Mouse (Mus musculus): Measurements from ENCODE around the gene Tmem234. TPM values are rescaled to one million over a fixed set of nuclear protein-coding genes. Genes with fewer than 3 reads are reported as not detected.

The Tmem234 gene
- polyA plus RNA-seq, 1 experiment, result 143 TPM

GRCm38 (mm10) chr4:129580347-129580746 lies 20.1 kb upstream of the Tmem234 start:
- Histone ChIP-seq H3K27me3 (ENCODE audit: control insufficient read depth, insufficient read depth, low read length) (no peaks in the 10 kb centered on the region), H3K4me3 (replicated peaks; ENCODE audit: insufficient read depth, low read depth, low read length) (no peak overlapping the region), H3K27ac (ENCODE audit: insufficient read depth, low read length) (no peak overlapping the region), H3K4me1 (ENCODE audit: control insufficient read depth, insufficient read depth, low read length) (no peaks in the 10 kb centered on the region; the same call in 1 of the 2 replicates)
- DNase-seq, result peak; percentile 40 to 59
- 10% methylated on average over 7 of the region's 7 CpGs for WGBS
- TF ChIP-seq POLR2A (IDR thresholded peaks at IDR 0.05; ENCODE audit: borderline replicate concordance, insufficient read depth, low read length), result no peak
- TF ChIP-seq CTCF (IDR thresholded peaks at IDR 0.05; ENCODE audit: borderline replicate concordance, insufficient read depth, low read depth, low read length), result no peak

DNA sequence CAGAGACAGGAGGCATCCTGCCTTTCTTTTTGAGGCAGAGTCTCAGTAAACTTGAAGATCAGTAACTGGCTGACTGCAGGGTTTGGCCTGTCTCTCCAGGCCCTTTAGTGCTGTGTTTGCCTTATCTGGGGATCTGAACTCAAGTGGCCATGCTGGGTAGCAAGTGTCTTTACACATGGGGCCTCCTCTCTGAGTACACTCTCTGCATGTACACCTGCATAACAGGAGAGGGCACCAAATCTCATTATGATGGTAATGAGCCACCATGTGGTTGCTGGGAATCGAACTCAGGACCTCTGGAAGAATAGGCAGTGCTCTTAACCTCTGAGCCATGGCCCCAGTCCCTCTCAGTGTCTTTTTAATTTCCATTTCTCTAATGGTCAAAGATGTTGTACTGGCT lies 18.2 kb upstream of the Tmem234 start:
- Histone ChIP-seq H3K27ac (ENCODE audit: insufficient read depth, low read length) (no peak overlapping the region), H3K4me3 (replicated peaks; ENCODE audit: insufficient read depth, low read depth, low read length) (no peak overlapping the region), H3K4me1 (ENCODE audit: control insufficient read depth, insufficient read depth, low read length) (no peaks in the 10 kb centered on the region; the same call in 1 of the 2 replicates), H3K27me3 (ENCODE audit: control insufficient read depth, insufficient read depth, low read length) (no peaks in the 10 kb centered on the region)
- 72% methylated on average over 1 of the region's 1 CpGs for WGBS
- TF ChIP-seq CTCF (IDR thresholded peaks at IDR 0.05; ENCODE audit: borderline replicate concordance, insufficient read depth, low read depth, low read length) (no peak), POLR2A (IDR thresholded peaks at IDR 0.05; ENCODE audit: borderline replicate concordance, insufficient read depth, low read length) (no peak)
- DNase-seq, result no peak

GRCm38 (mm10) chr4:129584370-129584769 lies 16.1 kb upstream of the Tmem234 start:
- H3K27ac ChIP-seq (ENCODE audit: insufficient read depth, low read length), result no peak overlapping the region

DNA sequence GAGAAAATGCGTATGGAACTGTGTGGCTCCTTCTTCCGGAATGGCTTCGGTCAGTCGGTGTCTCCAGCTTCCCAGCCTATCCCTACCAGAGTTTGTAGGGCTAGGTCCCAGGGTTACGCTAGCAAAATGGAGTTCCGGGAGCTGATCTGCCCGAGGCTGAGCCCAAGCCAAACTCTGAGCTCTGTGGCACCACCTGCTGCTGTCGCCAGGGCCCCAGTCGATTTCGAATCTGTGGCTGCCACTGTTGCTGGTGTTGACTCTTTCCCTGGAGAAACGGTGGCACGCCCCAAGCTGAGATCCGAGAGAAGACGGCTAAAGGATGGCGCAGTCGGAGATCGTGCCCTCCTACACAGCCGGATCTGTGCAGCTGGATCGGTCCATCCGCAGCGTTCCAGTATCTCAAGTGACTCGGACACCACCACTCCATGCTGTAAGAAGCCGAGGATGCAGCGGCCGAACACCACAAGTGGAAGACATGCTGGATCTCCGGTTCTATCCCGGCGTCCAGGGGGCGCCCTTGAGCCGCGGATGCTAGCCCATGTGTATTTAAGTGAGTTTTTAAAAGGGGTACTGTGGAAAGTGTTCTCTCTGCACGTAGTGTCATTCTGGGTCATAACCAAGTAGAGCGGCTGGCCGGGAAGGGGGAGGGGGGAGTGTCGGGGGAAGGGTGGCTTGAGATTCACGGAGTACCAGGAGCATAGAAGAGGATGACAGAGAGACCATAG lies 15.4 kb upstream of the Tmem234 start:
- WGBS, result 3% methylated on average over 36 of the region's 36 CpGs
- no peaks in the 10 kb centered on the region for H3K4me1 ChIP-seq (ENCODE audit: control insufficient read depth, insufficient read depth, low read length)

More at GRCm38 (mm10) chr4:129584370-129584769, 16.1 kb upstream of the Tmem234 start:
- TF ChIP-seq POLR2A (IDR thresholded peaks at IDR 0.05; ENCODE audit: borderline replicate concordance, insufficient read depth, low read length), result no peak
- no peak for TF ChIP-seq CTCF (IDR thresholded peaks at IDR 0.05; ENCODE audit: borderline replicate concordance, insufficient read depth, low read depth, low read length)
- no peak for DNase-seq
- WGBS, result 75% methylated on average over 1 of the region's 1 CpGs
- H3K27me3 ChIP-seq (ENCODE audit: control insufficient read depth, insufficient read depth, low read length), result no peaks in the 10 kb centered on the region
- no peaks in the 10 kb centered on the region for H3K4me1 ChIP-seq (ENCODE audit: control insufficient read depth, insufficient read depth, low read length)
- no peak overlapping the region for H3K4me3 ChIP-seq (replicated peaks; ENCODE audit: insufficient read depth, low read depth, low read length)

GRCm38 (mm10) chr4:129585773-129586172 lies 14.7 kb upstream of the Tmem234 start:
- no peak overlapping the region for H3K4me3 ChIP-seq (replicated peaks; ENCODE audit: insufficient read depth, low read depth, low read length)
- 89% methylated on average over 9 of the region's 9 CpGs for WGBS
- H3K4me1 ChIP-seq (ENCODE audit: control insufficient read depth, insufficient read depth, low read length), result no peaks in the 10 kb centered on the region
- no peak for DNase-seq
- H3K27me3 ChIP-seq (ENCODE audit: control insufficient read depth, insufficient read depth, low read length), result no peaks in the 10 kb centered on the region
- no peak for TF ChIP-seq POLR2A (IDR thresholded peaks at IDR 0.05; ENCODE audit: borderline replicate concordance, insufficient read depth, low read length)
- TF ChIP-seq CTCF (IDR thresholded peaks at IDR 0.05; ENCODE audit: borderline replicate concordance, insufficient read depth, low read depth, low read length), result no peak
- H3K27ac ChIP-seq (ENCODE audit: insufficient read depth, low read length), result no peak overlapping the region

More for the DNA sequence above, 15.4 kb upstream of the Tmem234 start:
- Histone ChIP-seq H3K27ac (ENCODE audit: insufficient read depth, low read length) (no peak overlapping the region), H3K4me3 (replicated peaks; ENCODE audit: insufficient read depth, low read depth, low read length) (peak overlapping the region; percentile 57), H3K27me3 (ENCODE audit: control insufficient read depth, insufficient read depth, low read length) (no peaks in the 10 kb centered on the region)
- TF ChIP-seq CTCF (IDR thresholded peaks at IDR 0.05; ENCODE audit: borderline replicate concordance, insufficient read depth, low read depth, low read length) (peak; percentile 63), POLR2A (IDR thresholded peaks at IDR 0.05; ENCODE audit: borderline replicate concordance, insufficient read depth, low read length) (no peak)
- DNase-seq, result peak; percentile 69 to 80

- 13% methylated on average over 1 of the region's 1 CpGs for WGBS
- H3K4me3 ChIP-seq (replicated peaks; ENCODE audit: insufficient read depth, low read depth, low read length), result no peak overlapping the region
- no peaks in the 10 kb centered on the region for H3K27me3 ChIP-seq (ENCODE audit: control insufficient read depth, insufficient read depth, low read length)
- H3K27ac ChIP-seq (ENCODE audit: insufficient read depth, low read length), result no peak overlapping the region
- H3K4me1 ChIP-seq (ENCODE audit: control insufficient read depth, insufficient read depth, low read length), result no peaks in the 10 kb centered on the region
- no peak for DNase-seq
- no peak for TF ChIP-seq CTCF (IDR thresholded peaks at IDR 0.05; ENCODE audit: borderline replicate concordance, insufficient read depth, low read depth, low read length)
- no peak for TF ChIP-seq POLR2A (IDR thresholded peaks at IDR 0.05; ENCODE audit: borderline replicate concordance, insufficient read depth, low read length)
Observed at GRCm38 (mm10) chr4:129586943-129587342, 13.5 kb upstream of the Tmem234 start.

DNA sequence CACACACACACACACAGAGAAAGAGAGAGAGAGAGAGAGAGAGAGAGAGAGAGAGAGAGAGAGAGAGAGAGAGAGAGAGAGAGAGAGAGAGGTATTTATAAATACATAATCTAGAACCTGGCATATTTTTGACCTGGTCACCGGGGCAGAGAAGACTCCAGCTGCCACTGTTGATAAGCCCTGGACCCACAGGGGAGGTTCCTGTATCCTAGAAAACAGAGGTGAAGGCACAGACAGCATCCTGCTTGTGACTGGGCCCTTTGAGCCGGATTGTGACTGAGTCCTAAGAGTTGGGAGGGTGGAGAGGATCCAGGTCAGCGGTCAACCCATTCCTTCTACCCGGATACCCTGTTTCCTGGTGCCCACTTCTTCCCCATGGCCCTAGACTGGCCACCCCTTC lies 11.6 kb upstream of the Tmem234 start:
- H3K27ac ChIP-seq (ENCODE audit: insufficient read depth, low read length), result no peak overlapping the region
- no peaks in the 10 kb centered on the region for H3K4me1 ChIP-seq (ENCODE audit: control insufficient read depth, insufficient read depth, low read length)
- 73% methylated on average over 4 of the region's 4 CpGs for WGBS
- DNase-seq, result no peak
- no peak overlapping the region for H3K4me3 ChIP-seq (replicated peaks; ENCODE audit: insufficient read depth, low read depth, low read length)
- no peak for TF ChIP-seq CTCF (IDR thresholded peaks at IDR 0.05; ENCODE audit: borderline replicate concordance, insufficient read depth, low read depth, low read length)
- no peak for TF ChIP-seq POLR2A (IDR thresholded peaks at IDR 0.05; ENCODE audit: borderline replicate concordance, insufficient read depth, low read length)
- H3K27me3 ChIP-seq (ENCODE audit: control insufficient read depth, insufficient read depth, low read length), result no peaks in the 10 kb centered on the region

DNA sequence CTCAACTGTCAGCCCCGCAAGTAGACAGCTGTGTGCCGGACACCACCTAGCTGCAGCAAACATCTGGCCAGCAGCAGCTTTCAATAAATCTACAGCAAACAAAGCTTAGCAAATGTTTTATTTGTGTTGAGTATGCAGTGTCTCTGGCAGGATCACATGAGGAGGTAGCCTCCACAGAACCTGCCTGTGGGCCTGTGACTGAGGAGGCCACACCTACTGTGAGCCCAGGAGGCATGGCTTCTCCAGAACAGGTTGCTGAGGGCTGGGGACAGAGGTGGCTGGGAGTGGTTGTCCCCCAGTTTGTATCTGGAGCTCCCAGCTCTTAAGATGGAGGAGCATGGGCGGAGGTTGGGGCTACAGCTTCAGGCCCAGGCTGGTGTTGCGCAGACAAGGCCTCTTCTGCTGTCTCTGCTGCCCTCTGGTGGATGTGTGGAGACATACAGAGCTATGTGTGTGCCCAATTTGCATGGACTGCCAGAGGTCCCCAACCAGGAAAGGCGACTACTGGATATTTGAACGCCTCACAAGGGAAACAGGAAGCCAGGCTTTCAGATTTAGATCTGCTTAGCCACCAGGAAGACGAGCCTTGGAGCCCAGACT lies 8.1 kb downstream of the Tmem234 start:
- H3K27ac ChIP-seq (ENCODE audit: insufficient read depth, low read length), result peak overlapping the region; percentile 59; the same call in 1 of the 2 replicates
- H3K4me1 ChIP-seq (ENCODE audit: control insufficient read depth, insufficient read depth, low read length), result peaks cover 7% of the 10 kb centered on the region; the same call in 1 of the 2 replicates
- no peaks in the 10 kb centered on the region for H3K27me3 ChIP-seq (ENCODE audit: control insufficient read depth, insufficient read depth, low read length)
- 31% methylated on average over 7 of the region's 7 CpGs for WGBS
- TF ChIP-seq CTCF (IDR thresholded peaks at IDR 0.05; ENCODE audit: borderline replicate concordance, insufficient read depth, low read depth, low read length) (peak; percentile 94), POLR2A (IDR thresholded peaks at IDR 0.05; ENCODE audit: borderline replicate concordance, insufficient read depth, low read length) (no peak)
- DNase-seq, result peak; percentile 79 to 83
- H3K4me3 ChIP-seq (replicated peaks; ENCODE audit: insufficient read depth, low read depth, low read length), result no peak overlapping the region

Measured in cerebellum, adult 2 months (tissue).